Mouse (Mus musculus): ENCODE data around the gene Ascl1. TPM values are rescaled to one million over a fixed set of nuclear protein-coding genes. Genes with fewer than 3 reads are reported as not detected.

Ascl1 gene
- total RNA-seq, 2 experiments from 2014 or later = 5.8 to 7.2 TPM

Other genes with a start within 250 kb of the Ascl1 start
- under 1 TPM; 0.20 to 0.97 TPM for gene Pah, start 28.1 kb upstream of the Ascl1 start, total RNA-seq (2021)